Mouse (Mus musculus) G1E (cell line): ENCODE data around the gene Morn1. TPM values are rescaled to one million over a fixed set of nuclear protein-coding genes. Genes with fewer than 3 reads are reported as not detected.

ENCODE experiments used
- ATAC-seq: 2 replicates; pipeline ENCODE4 v1.8.0; 2016; ENCODE audit warnings: mild to moderate bottlenecking; ENCODE audit not compliant: insufficient number of reproducible peaks, poor library complexity, low FRiP score, severe bottlenecking; ENCODE audit errors: extremely low read depth
- DNase-seq: peaks from one replicate; pipeline ENCODE4 v3.0.0; 2012; ENCODE audit warnings: low spot score
- H3K27me3 ChIP-seq: 2 replicates; pipeline ENCODE4 v1.6.1; 2012; ENCODE audit warnings: mild to moderate bottlenecking, low read length, inconsistent platforms; ENCODE audit not compliant: insufficient read depth
- H3K36me3 ChIP-seq: replicated peaks from 2 replicates; pipeline ENCODE3; 2012; ENCODE audit warnings: mild to moderate bottlenecking, inconsistent platforms
- H3K4me1 ChIP-seq: 2 replicates; pipeline ENCODE4 v1.6.1; 2012; ENCODE audit warnings: low read depth, low read length, inconsistent platforms, mixed read lengths; ENCODE audit not compliant: insufficient read depth
- H3K4me3 ChIP-seq: 2 replicates; pipeline ENCODE4 v1.5.1; 2012; ENCODE audit warnings: low read depth, mild to moderate bottlenecking, inconsistent platforms, low read length, moderate library complexity, mixed read lengths
- H3K9me3 ChIP-seq: replicated peaks from 2 replicates; pipeline ENCODE4 v1.6.1; 2012; ENCODE audit warnings: inconsistent platforms
- CTCF ChIP-seq: IDR thresholded peaks from 2 replicates; pipeline ENCODE4 v1.5.1; 2012; ENCODE audit warnings: low read depth, low read length, inconsistent platforms, mixed read lengths
- GATA1 ChIP-seq: IDR thresholded peaks from 2 replicates; pipeline ENCODE4 v1.6.1; 2012; ENCODE audit warnings: borderline replicate concordance, low read length, inconsistent platforms, mixed read lengths
- GATA2 ChIP-seq: IDR thresholded peaks from 2 replicates; pipeline ENCODE4 v1.6.1; 2012; ENCODE audit warnings: low read depth, low read length, inconsistent platforms, borderline replicate concordance
- POLR2AphosphoS5 ChIP-seq: IDR thresholded peaks from 2 replicates; pipeline ENCODE4 v1.6.1; 2012; ENCODE audit warnings: low read depth, low read length, inconsistent platforms; ENCODE audit not compliant: insufficient replicate concordance
- TAL1 ChIP-seq: conservative IDR thresholded peaks from 2 replicates; pipeline ENCODE4 v1.6.1; 2012; ENCODE audit warnings: low read depth, low read length, inconsistent platforms, mixed read lengths
- polyA plus RNA-seq: library from polyadenylated mRNA; stranded (reverse); fragments of >175 nt; gene quantifications from 2 replicates; pipeline ENCODE4 v1.2.3, GENCODE M21; 2012
- total RNA-seq, 2 experiments: library from RNA; stranded (forward) in 1 of 2; stranded (reverse) in 1 of 2; fragments of 200-1000 nt in 1 of 2; fragments of >200 nt in 1 of 2; fragmentation: Nextera tagmentation in 1 of 2; gene quantifications; 2 replicates each; pipeline ENCODE4 v1.2.3; 2014 to 2017

Gene Morn1
- total and polyA plus RNA-seq, 3 experiments, result 2.3 to 5.3 (median 2.9) TPM

GRCm38 (mm10) chr4:155113766-155114410 is 27.5 kb downstream of the Morn1 start:
- H3K9me3 ChIP-seq, result no peaks in the 10 kb centered on the region
- H3K4me1 ChIP-seq, result peaks cover 71% of the 10 kb centered on the region
- peaks cover 29% of the 10 kb centered on the region for H3K27me3 ChIP-seq
- DNase-seq (no peak), ATAC-seq (no peak)
- TF ChIP-seq CTCF (no peak), GATA1 (no peak), POLR2AphosphoS5 (no peak), GATA2 (no peak), TAL1 (no peak)
- H3K36me3 ChIP-seq, result no peaks in the 10 kb centered on the region
- H3K4me3 ChIP-seq, result no peak overlapping the region

DNA sequence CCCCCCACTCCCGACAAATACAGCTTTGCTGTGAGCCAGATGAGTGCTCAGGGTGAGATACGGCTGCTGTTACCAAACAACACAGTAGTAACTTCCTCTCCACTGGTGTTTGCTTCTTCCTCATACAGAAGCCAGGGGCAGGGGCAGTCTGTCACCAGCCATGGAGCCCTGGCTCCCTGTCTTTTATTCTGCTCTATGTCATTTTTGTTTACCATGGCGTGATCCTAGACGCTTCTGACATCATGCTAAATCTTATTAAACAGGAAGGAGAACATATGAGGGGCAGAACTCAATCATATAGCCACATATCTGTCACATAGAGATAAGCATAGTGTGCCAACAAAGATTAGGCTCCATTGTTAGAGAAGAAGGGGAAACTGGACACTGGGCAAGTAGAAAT is 30.2 kb downstream of the Morn1 start:
- ATAC-seq (peak; percentile 50), DNase-seq (peak; percentile 58)
- H3K36me3 ChIP-seq, result no peaks in the 10 kb centered on the region
- peaks cover 14% of the 10 kb centered on the region; the same call in 1 of the 2 replicates for H3K27me3 ChIP-seq
- H3K4me3 ChIP-seq, result peak overlapping the region; percentile 63; the same call in 1 of the 2 replicates
- peaks cover 87% of the 10 kb centered on the region for H3K4me1 ChIP-seq
- TF ChIP-seq GATA2, result no peak
- peak; percentile 92 for TF ChIP-seq TAL1
- H3K9me3 ChIP-seq, result no peaks in the 10 kb centered on the region

DNA sequence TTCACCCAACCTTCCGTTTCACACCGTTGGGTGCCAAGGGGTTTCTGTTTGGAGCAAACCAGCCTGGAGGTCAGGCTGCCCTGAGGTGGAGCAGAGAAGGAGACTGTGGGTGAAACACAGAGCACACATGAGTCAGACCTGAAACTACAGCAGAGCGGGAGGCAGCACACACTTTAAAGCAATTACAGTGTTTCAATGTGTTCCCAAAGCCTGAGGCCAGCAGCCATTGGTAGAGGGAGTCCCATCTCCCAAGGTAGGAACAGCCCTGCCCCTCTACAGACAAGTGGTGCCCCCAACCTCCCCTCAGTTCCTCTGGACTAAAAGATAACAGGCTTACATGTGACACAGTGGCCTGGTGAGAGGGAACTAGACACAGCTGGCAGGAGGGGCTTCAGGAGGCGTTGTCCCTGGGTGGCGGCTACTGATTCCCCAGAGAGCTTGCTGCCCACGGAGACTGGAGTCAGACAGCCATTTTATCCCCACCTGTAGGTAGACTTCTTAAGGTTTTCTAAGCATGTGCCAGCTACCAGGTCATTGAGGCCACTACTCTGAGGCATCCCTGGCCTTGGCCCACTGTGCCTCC is 31.1 kb downstream of the Morn1 start:
- DNase-seq, result peak; percentile 91
- TF ChIP-seq TAL1 (peak; percentile 87), GATA2 (no peak)
- ATAC-seq, result peak; percentile 76
- H3K36me3 ChIP-seq, result no peaks in the 10 kb centered on the region
- H3K4me3 ChIP-seq, result peak overlapping the region; percentile 63; the same call in 1 of the 2 replicates
- no peaks in the 10 kb centered on the region for H3K9me3 ChIP-seq
- peaks cover 12% of the 10 kb centered on the region; the same call in 1 of the 2 replicates for H3K27me3 ChIP-seq
- H3K4me1 ChIP-seq, result peaks cover 96% of the 10 kb centered on the region

GRCm38 (mm10) chr4:155118278-155118677 is 31.9 kb downstream of the Morn1 start:
- ATAC-seq (no peak), DNase-seq (no peak)
- H3K27me3 ChIP-seq, result peaks cover 12% of the 10 kb centered on the region; the same call in 1 of the 2 replicates
- no peaks in the 10 kb centered on the region for H3K36me3 ChIP-seq
- H3K4me1 ChIP-seq, result peaks cover 97% of the 10 kb centered on the region
- peak overlapping the region; percentile 42; the same call in 1 of the 2 replicates for H3K4me3 ChIP-seq
- H3K9me3 ChIP-seq, result no peaks in the 10 kb centered on the region; the same call in 1 of the 2 replicates
- TF ChIP-seq POLR2AphosphoS5 (no peak), CTCF (no peak), GATA1 (no peak), GATA2 (no peak), TAL1 (no peak)

- no peak overlapping the region for H3K4me3 ChIP-seq
- H3K9me3 ChIP-seq, result peaks cover 4% of the 10 kb centered on the region
- peaks cover 2% of the 10 kb centered on the region for H3K36me3 ChIP-seq
- peaks cover 97% of the 10 kb centered on the region for H3K4me1 ChIP-seq
- no peak for ATAC-seq
- no peak for TF ChIP-seq GATA2
- no peak for TF ChIP-seq CTCF
- TF ChIP-seq GATA1, result no peak
- TF ChIP-seq POLR2AphosphoS5, result no peak
- no peak for TF ChIP-seq TAL1
- peaks cover 2% of the 10 kb centered on the region; the same call in 1 of the 2 replicates for H3K27me3 ChIP-seq
- DNase-seq, result no peak
Observed at GRCm38 (mm10) chr4:155120038-155120437, 33.7 kb downstream of the Morn1 start.

- H3K27me3 ChIP-seq, result no peaks in the 10 kb centered on the region
- DNase-seq, result no peak
- peak overlapping the region; percentile 53; the same call in 1 of the 2 replicates for H3K4me3 ChIP-seq
- no peak for ATAC-seq
- TF ChIP-seq CTCF (no peak), TAL1 (no peak), GATA2 (no peak), GATA1 (no peak), POLR2AphosphoS5 (no peak)
- H3K4me1 ChIP-seq, result peaks cover 97% of the 10 kb centered on the region
- H3K9me3 ChIP-seq, result peaks cover 4% of the 10 kb centered on the region
- peaks cover 2% of the 10 kb centered on the region for H3K36me3 ChIP-seq
Observed at GRCm38 (mm10) chr4:155120583-155120982, 34.2 kb downstream of the Morn1 start.

GRCm38 (mm10) chr4:155121222-155121621 is 34.8 kb downstream of the Morn1 start:
- TF ChIP-seq GATA1 (no peak), TAL1 (no peak), CTCF (no peak), POLR2AphosphoS5 (no peak), GATA2 (no peak)
- DNase-seq (no peak), ATAC-seq (no peak)
- H3K9me3 ChIP-seq, result peaks cover 4% of the 10 kb centered on the region
- no peaks in the 10 kb centered on the region for H3K27me3 ChIP-seq
- peaks cover 97% of the 10 kb centered on the region for H3K4me1 ChIP-seq
- H3K4me3 ChIP-seq, result peak overlapping the region; percentile 53; the same call in 1 of the 2 replicates
- peaks cover 2% of the 10 kb centered on the region for H3K36me3 ChIP-seq
